13 mouse cellular contexts compared by ENCODE assay signal in the genomic region with DNA sequence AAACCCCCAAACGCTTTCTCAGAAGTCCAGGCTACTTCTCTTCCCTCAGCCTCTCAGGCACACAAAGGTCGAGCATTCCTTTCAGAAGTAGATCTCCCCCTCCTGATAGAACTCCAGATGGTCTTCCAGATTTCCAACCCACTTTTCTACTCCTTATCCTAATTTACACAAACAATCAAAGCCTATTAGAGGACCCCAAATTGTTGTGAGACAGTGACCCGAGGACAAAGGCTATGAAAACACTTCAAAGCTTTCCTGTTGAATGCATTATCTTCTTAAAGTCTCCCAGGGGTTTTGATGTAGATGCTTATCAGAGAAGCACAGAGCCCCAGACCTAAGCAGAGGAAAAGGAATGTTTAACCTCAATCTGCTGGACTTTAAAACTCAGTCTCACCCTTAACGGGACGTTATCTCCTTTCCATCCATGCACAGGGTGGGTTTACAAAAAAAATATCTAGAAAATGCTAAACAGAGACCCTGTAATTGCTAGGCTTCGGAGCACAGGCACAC.
A peak's percentile ranks its signal among the peaks of the same experiment; 100 is the strongest.
DNase-seq lines count a peak whose midpoint lies in the region; ATAC-seq lines count a peak whose summit lies in the region.
"Had no signal": no experiment of that assay in that cellular context is flagged by ENCODE, and none has a peak within 500 bp of the region (broad histone marks: within the 10 kb centered on the region; RNA-seq: fewer than 3 reads in every experiment).

No protein-coding gene starts in this region.

- peak; percentile 8 for DNase-seq in hindbrain, embryonic 11.5 days (ENCODE audit: low spot score)
- no peak for DNase-seq in hindbrain, embryonic 10.5 days (ENCODE audit: low spot score)
- DNase-seq in hindbrain, embryonic 14.5 days (ENCODE audit: low spot score), result no peak
- no peak for DNase-seq in frontal cortex, postnatal 36 days (ENCODE audit: low spot score in 2 of 2)
- no peak for DNase-seq in cerebellum, postnatal 25 days
- DNase-seq in adrenal gland, adult 8-10 months, result no peak
- DNase-seq: gastrocnemius, postnatal 36 days had no signal

- H3K9me3 ChIP-seq in hindbrain, embryonic 11.5 days (ENCODE audit: control insufficient read depth, low read length), result no peaks in the 10 kb centered on the region
- no peaks in the 10 kb centered on the region for H3K9me3 ChIP-seq in hindbrain, embryonic 10.5 days
- H3K9me3 ChIP-seq in embryonic facial prominence, embryonic 12.5 days, result no peaks in the 10 kb centered on the region
- no peaks in the 10 kb centered on the region for H3K9me3 ChIP-seq in hindbrain, embryonic 14.5 days (ENCODE audit: control insufficient read depth, low read length)
- H3K9me3 ChIP-seq in midbrain, embryonic 16.5 days (replicated peaks; ENCODE audit: control insufficient read depth, low read length, poor library complexity, severe bottlenecking), result no peaks in the 10 kb centered on the region
- H3K9me3 ChIP-seq: intestine, embryonic 15.5 days had no signal

- no peaks in the 10 kb centered on the region for H3K4me1 ChIP-seq in hindbrain, embryonic 11.5 days (replicated peaks; ENCODE audit: control insufficient read depth, insufficient read depth, low read length)
- H3K4me1 ChIP-seq in hindbrain, embryonic 10.5 days (replicated peaks), result peaks cover 18% of the 10 kb centered on the region
- H3K4me1 ChIP-seq in embryonic facial prominence, embryonic 12.5 days, result peaks cover 14% of the 10 kb centered on the region; the same call in 1 of the 2 replicates
- 0 out of 2 replicates have a peak, but pooled peaks cover 8% of the 10 kb centered on the region for H3K4me1 ChIP-seq in hindbrain, embryonic 14.5 days (replicated peaks; ENCODE audit: control insufficient read depth, insufficient read depth, low read length)
- peaks cover 14% of the 10 kb centered on the region for H3K4me1 ChIP-seq in midbrain, embryonic 16.5 days (ENCODE audit: control insufficient read depth, insufficient read depth, low read length)
- H3K4me1 ChIP-seq: intestine, embryonic 15.5 days; megakaryocyte, embryonic 14.5 days had no signal

- no peaks in the 10 kb centered on the region for H3K27me3 ChIP-seq in hindbrain, embryonic 11.5 days (ENCODE audit: control insufficient read depth, insufficient read depth, low read length)
- no peaks in the 10 kb centered on the region for H3K27me3 ChIP-seq in hindbrain, embryonic 10.5 days (ENCODE audit: insufficient read depth, poor library complexity, severe bottlenecking)
- 0 out of 2 replicates have a peak, but pooled peaks cover 2% of the 10 kb centered on the region for H3K27me3 ChIP-seq in embryonic facial prominence, embryonic 12.5 days
- no peaks in the 10 kb centered on the region for H3K27me3 ChIP-seq in hindbrain, embryonic 14.5 days (ENCODE audit: control insufficient read depth, insufficient read depth, low read length)
- no peaks in the 10 kb centered on the region for H3K27me3 ChIP-seq in midbrain, embryonic 16.5 days (ENCODE audit: control insufficient read depth, insufficient read depth, low read depth, low read length)
- H3K27me3 ChIP-seq: intestine, embryonic 15.5 days; megakaryocyte, embryonic 14.5 days had no signal

- H3K36me3 ChIP-seq in hindbrain, embryonic 11.5 days (ENCODE audit: control insufficient read depth, insufficient read depth, low read length), result no peaks in the 10 kb centered on the region
- no peaks in the 10 kb centered on the region for H3K36me3 ChIP-seq in hindbrain, embryonic 10.5 days
- no peaks in the 10 kb centered on the region for H3K36me3 ChIP-seq in embryonic facial prominence, embryonic 12.5 days
- H3K36me3 ChIP-seq in hindbrain, embryonic 14.5 days (replicated peaks; ENCODE audit: control insufficient read depth, insufficient read depth), result no peaks in the 10 kb centered on the region
- no peaks in the 10 kb centered on the region for H3K36me3 ChIP-seq in midbrain, embryonic 16.5 days (ENCODE audit: control insufficient read depth, insufficient read depth, low read length)
- H3K36me3 ChIP-seq: intestine, embryonic 15.5 days had no signal

- 0 out of 2 replicates have a peak, but pooled peaks have one; percentile 7 for ATAC-seq in hindbrain, embryonic 11.5 days (ENCODE audit: low FRiP score)
- ATAC-seq in embryonic facial prominence, embryonic 12.5 days (ENCODE audit: insufficient number of reproducible peaks, insufficient read depth, low FRiP score, low TSS enrichment), result 0 out of 2 replicates have a peak, but pooled peaks have one; percentile 17
- no peak for ATAC-seq in hindbrain, embryonic 14.5 days (ENCODE audit: low FRiP score)
- ATAC-seq in midbrain, embryonic 16.5 days, result peak; percentile 57
- ATAC-seq: intestine, embryonic 15.5 days; Patski had no signal

- WGBS in hindbrain, embryonic 11.5 days, result 27% methylated on average over 6 of the region's 6 CpGs
- WGBS in hindbrain, embryonic 10.5 days, result 20% methylated on average over 6 of the region's 6 CpGs
- WGBS in embryonic facial prominence, embryonic 12.5 days, result 5% methylated on average over 6 of the region's 6 CpGs
- WGBS in hindbrain, embryonic 14.5 days, result 22% methylated on average over 6 of the region's 6 CpGs
- 5% methylated on average over 6 of the region's 6 CpGs for WGBS in midbrain, embryonic 16.5 days

- no peak overlapping the region for H3K27ac ChIP-seq in hindbrain, embryonic 11.5 days (ENCODE audit: low read depth, low read length)
- no peak overlapping the region for H3K27ac ChIP-seq in hindbrain, embryonic 10.5 days
- H3K27ac ChIP-seq in embryonic facial prominence, embryonic 12.5 days, result no peak overlapping the region; the same call in 1 of the 2 replicates
- no peak overlapping the region for H3K27ac ChIP-seq in hindbrain, embryonic 14.5 days
- peak overlapping the region; percentile 5; the same call in 1 of the 2 replicates for H3K27ac ChIP-seq in midbrain, embryonic 16.5 days (ENCODE audit: low read length)
- H3K27ac ChIP-seq: intestine, embryonic 15.5 days had no signal

- H3K4me3 ChIP-seq in hindbrain, embryonic 11.5 days (ENCODE audit: low read depth, low read length), result no peak overlapping the region
- no peak overlapping the region for H3K4me3 ChIP-seq in hindbrain, embryonic 10.5 days
- no peak overlapping the region for H3K4me3 ChIP-seq in embryonic facial prominence, embryonic 12.5 days
- no peak overlapping the region for H3K4me3 ChIP-seq in hindbrain, embryonic 14.5 days (replicated peaks; ENCODE audit: low read length)
- peak overlapping the region; percentile 7; the same call in 1 of the 2 replicates for H3K4me3 ChIP-seq in midbrain, embryonic 16.5 days (ENCODE audit: low read depth, low read length)
- H3K4me3 ChIP-seq: intestine, embryonic 15.5 days; megakaryocyte, embryonic 14.5 days had no signal

- H3K9ac ChIP-seq in hindbrain, embryonic 11.5 days (ENCODE audit: low read depth, low read length), result no peak overlapping the region
- H3K9ac ChIP-seq in embryonic facial prominence, embryonic 12.5 days, result no peak overlapping the region
- H3K9ac ChIP-seq in hindbrain, embryonic 14.5 days, result no peak overlapping the region
- no peak overlapping the region for H3K9ac ChIP-seq in midbrain, embryonic 16.5 days (ENCODE audit: low read depth, low read length)
- H3K9ac ChIP-seq: intestine, embryonic 15.5 days had no signal

- H3K4me2 ChIP-seq in hindbrain, embryonic 11.5 days (replicated peaks; ENCODE audit: low read depth, low read length), result no peak overlapping the region
- H3K4me2 ChIP-seq in embryonic facial prominence, embryonic 12.5 days (replicated peaks), result peak overlapping the region; percentile 39
- H3K4me2 ChIP-seq in hindbrain, embryonic 14.5 days (replicated peaks), result peak overlapping the region; percentile 20
- H3K4me2 ChIP-seq in midbrain, embryonic 16.5 days (ENCODE audit: low read length), result peak overlapping the region; percentile 24
- H3K4me2 ChIP-seq: liver, embryonic 11.5 days had no signal
